Mouse (Mus musculus): ENCODE results near the gene Osbpl2.
A peak's percentile ranks its signal among the peaks of the same experiment; 100 is the strongest.

The Osbpl2 gene

DNA sequence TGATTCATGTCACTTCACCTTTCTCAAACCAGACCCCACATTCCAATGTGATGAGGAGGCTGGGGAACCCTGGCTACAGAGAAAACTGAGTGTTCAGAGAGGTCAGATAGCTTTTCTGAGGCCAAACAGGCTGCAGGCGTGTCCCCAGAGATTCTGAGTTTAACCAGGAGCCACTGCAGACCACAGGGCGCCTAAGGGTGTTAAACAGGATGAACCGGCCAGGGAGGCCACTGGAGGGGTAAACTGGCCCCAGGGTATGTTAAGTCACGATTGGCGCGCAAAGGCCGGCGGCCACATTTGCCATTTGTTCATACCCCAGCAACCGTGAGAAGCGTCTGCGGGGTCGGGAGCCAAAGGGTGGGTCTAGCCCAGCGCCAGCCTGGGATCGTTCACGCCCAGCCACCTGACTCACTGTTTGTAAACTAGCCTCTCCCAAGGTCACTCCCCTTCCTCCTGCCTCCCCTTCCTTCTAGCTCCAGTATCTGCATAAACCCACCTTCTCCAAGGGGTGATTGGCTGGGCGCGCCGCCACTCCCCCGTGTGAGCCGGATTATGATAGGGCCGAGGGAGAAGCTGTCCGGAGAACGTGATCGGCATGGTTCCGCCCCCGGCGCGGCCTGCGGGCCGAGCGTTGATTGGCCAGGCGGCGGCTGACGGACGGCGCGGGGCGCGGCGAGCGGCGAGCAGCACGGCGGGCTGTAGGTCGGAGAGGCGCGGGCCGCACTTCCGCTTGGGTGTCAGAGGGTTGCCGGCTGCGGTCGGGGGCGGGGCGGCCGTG, at the start of gene Osbpl2:
Gene Osbpl2 (plus strand): TSS at position 646 of the 778 bp plus-strand sequence.
- DNase-seq (ENCODE audit: low spot score) = peak; percentile 100

DNA sequence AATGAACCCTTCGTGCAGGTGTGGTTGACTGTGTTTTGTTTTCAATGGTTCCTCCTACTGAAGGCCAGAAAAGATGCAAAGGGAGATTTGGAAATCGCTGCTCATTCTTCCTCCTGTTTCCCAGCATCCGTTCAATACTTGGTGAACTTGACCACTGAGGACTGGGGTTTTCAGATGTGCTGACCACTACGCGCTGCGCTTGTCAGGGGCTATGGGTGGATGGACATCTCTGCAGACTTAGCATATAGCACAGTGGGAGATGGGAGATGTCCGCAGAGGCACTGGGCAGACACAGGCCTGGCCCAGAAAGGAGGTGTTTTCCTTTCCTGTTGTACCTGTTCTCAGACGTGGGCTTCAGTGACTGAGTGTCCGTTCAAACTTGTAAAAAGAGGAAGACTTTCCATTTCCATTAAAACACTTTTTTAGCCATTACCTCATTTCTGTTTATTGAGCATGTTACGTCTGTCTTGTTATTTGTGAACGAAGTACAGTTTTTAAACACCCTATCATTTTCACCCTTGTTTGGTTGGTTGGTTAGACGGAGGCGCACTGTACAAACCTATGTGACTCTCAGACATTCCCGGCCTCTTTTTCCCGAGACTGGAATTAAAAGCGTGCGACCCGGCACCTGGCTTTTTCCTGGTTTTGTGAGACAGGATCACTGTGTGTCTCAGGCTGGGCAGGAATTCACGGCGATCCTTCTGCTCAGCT, 49.2 kb upstream of the Osbpl2 start:
- DNase-seq (ENCODE audit: low spot score) = no peak

DNA sequence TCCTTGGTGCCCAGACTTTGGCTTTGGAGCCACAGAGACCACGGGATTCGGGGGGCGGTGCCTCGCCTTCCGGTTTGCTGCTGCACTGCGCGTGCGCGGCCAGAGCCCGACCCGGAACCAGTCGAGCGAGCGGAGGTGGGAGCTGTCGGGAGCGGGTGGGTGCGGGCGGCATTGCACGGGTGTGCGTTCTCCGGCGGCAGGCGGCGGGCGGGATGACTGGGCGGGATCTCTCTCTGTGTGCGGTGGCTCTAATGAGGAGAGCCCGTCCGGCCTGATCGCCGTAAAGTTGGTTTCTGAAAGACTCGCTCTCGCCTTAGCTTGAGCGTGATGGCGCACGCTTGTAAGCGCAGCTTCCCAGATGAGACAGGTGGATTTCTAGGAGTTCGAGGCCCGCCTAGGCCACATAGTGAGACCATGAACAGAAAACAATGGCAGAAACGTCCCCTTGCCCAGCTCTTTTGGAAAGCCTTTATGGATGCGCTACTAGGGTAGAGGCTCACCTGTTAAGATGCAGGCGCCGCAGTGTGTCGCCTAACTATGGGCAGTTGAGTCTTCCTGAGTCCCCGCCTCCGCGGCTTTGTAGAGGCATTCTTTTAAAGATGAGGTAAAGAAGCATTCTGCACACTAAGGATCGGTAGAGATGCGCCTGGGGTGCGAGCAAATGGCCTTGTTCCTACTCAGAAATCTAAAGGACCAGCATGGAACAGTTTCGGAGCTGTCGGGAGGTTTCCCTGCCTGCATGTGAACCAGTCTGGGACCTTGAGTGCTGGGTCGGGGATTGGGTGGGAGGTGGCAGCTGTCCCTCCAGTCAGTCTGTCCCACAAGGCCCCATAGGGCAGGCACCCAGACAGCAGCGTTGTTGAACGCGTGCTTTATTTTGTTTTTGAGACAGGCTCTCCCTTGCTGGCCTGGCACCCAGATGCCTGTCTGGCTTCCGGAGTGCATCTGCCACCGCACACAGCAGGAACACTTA, 48.3 kb upstream of the Osbpl2 start, which contains the start of gene Mtg2:
Gene Mtg2 (plus strand): TSS at position 108 of the 973 bp plus-strand sequence.
- peak; percentile 94 for DNase-seq (ENCODE audit: low spot score)

DNA sequence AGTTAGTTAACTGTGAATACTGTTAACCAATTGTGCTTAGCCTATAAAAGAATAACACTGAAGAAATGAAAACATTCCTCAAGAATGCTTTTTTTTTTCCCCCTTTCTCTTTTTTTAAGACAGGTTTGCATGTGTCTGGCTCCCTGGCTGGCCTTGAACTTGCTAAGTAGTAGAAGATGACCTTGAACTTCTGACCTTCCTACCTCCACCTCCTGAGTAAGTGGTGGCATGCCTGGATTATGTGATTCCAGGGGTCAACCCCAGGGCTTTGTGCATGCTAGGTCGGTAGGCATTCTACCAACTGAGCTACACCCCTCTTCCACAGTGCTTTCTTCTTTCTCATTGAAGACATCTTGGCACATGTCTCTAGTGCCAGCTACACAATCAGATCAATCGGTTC, 47.4 kb upstream of the Osbpl2 start:
- no peak for DNase-seq (ENCODE audit: low spot score)

DNA sequence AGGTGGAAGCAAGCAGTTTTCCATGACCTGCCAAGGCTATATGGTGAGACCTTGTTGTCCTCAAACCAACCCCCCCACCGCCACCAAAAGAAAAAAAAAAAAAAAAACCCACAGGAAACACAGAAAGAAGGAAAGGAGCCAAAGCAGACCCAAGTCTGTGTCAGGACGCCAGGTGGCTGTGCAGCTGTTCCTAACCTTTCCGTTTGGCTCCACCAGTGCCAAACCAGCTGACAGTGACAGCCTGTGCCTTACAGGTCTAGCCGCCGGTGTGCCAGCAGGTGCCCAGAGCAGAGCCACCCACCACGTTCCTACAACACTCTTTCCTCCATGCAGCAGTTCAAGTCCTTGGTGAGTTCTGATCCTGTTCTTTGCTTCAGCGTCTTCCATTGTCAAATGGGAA, 46.2 kb upstream of the Osbpl2 start:
- DNase-seq (ENCODE audit: low spot score) = no peak

DNA sequence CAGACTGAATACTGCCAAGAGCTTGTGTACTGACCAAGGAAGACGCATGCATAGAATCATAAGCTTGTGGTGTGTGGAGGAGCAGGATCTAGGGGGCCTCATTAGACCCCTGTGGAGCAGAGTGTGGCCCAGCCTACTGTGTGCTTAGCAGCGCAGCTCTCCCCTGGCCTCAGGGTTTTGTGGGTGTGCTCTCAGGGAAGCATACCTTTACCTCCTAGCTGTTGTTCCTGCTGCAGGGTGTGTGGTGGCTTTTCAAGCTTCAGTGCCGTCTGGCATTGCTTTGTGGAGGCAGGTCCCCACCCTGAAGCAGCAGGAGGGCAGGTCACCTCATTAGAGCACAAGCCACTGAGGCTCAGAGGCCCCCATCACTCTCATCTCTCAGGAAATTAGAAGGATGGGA, 41.5 kb upstream of the Osbpl2 start:
- no peak for DNase-seq (ENCODE audit: low spot score)

DNA sequence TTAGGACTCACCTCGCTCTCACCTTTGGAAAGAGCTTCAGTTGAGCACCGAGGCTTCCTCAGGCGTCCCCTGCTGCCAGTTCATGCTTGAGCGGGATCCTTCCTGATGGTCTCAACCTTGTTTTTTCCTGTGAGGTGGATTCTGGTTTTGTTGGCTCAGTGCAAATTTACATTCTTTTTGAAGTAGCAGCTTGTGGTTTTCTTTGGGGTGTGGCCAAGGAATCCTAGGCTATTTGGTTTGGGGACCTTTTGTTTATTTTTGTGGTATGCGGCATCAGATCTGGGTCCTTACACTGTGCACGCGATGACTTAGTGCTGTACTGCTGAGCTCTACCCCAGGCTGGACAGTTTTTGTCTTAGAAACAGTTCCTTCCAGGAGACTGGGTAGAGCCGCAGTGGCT, 38.4 kb upstream of the Osbpl2 start:
- no peak for DNase-seq (ENCODE audit: low spot score)

DNA sequence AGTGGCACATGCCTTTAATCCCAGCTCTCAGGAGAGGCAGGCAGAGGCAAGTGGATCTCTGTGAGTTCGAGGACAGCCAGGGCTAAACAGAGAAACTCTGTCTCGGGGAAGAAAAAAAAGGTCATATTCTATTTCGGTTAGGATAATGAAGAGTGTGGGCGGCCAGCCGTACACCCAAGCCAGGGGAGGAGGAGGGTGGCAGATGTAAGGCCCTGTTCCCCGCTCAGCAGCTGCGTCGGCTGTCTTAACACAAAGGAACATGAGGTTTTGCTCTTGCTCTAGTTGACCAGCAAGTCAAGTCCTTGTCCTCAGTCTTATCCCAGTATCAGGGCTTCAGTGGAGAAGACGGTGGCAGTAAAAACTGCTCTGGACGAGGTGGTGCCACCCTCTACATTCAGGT, 36.0 kb upstream of the Osbpl2 start:
- no peak for DNase-seq (ENCODE audit: low spot score)

DNA sequence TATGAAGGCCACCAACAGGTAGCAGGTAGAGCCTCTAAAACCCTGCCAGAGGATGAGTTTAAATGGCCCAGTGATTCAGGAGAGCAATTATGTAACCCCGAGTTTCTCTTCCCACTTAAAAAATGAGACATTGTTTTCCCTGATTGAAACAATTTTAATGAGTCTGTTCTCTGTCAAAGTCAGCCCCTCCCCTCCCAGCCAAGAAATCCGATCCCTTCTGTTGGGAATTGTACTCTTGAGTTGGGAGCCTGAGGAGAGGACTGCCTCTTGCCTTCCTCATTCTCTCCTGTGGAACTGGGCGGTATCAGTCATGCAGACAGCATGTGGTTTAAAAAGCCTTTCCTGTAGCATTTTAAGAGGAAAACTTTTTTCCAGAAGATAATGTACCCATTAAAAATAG, 34.5 kb upstream of the Osbpl2 start:
- DNase-seq (ENCODE audit: low spot score) = no peak

DNA sequence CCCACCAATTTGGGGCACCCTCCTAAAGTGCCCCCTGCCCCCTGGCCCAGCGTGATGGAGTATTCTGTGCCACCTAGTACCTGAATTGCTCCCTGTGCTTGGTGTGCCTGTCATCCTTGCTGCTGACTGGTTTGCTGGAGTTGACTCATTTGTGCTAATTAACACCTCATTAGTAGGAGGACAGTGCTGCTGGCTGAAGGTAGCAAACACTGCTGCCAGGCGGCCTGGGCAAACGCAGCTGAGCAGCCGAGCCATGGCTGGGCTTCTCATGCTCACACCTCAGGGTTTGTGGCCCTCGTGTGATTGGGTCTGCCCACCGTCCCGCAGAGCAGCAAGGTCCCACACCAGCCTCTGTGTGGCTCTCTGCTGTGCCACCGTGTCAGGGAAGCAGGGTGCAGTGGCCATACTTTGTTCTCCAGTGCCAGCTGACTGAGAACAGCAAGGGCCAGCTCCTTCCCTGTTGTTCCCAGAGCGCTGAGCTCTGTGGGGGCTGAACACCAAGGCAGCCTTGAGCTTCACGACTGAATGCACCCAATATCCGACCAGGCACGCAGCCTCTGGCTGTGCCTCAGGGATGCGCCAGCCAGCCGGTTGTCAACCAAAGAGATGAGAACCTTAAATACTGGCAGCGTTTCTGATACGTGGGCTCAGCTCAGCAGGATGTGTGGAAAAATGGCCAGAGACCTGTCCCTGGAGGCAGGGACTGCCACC, 33.0 kb upstream of the Osbpl2 start:
- DNase-seq (ENCODE audit: low spot score) = no peak

DNA sequence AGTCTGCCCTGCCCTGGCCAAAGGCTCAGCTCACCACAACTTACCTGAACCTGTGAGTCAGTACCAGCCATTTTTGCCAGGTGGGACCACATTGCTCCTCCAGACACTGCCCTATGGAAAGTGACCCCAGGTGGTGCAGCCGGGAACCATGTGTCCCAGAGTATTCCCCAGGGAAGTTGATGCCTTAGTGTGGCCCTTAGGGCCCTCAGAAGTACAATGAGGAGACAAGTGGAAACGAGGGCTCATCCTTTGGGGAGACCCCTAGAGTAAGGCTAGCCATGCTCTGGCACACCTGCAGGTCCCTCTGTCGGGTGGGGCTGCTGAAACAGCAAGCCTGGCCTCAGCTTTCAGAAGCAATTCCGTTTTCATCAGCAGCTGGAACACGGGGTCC, 32.5 kb upstream of the Osbpl2 start:
- no peak for DNase-seq (ENCODE audit: low spot score)

DNA sequence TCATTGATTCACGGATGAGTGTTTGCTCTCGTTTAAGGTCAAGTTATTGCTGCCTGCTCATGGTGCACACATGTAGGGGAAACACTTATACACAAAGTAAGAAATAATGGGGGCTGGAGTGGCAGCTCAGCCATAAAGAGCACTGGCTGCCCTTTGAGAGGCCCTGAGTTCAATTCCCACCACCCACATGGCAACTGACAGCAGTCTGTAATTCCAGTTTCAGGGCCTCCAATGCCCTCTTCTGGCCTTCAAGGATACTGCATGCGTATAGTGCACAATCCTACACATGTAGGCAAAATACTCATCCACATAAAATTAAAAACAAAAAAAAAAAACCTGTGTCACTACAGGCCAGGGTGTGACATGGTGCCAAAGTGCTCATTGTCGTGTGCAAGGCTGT, 31.6 kb upstream of the Osbpl2 start:
- no peak for DNase-seq (ENCODE audit: low spot score)

DNA sequence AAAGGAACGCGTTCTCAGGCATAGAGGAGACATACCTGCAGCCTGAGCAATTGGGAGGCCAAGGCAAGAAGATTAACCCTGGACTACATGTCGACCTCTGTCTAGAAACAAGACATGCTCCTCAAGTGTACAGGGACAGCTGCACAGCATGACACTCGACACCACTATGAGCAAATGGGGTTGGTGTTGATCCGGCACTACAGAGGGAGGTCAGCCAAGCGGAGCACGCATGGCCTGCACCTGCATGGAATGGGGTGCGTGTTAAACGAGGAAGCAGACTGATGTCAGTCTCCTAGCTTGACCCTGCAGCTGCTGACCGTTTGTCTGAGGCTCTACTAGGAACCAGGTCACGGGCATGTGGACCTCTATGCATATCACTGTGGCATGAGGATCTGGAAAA, 28.8 kb upstream of the Osbpl2 start:
- DNase-seq (ENCODE audit: low spot score) = no peak

DNA sequence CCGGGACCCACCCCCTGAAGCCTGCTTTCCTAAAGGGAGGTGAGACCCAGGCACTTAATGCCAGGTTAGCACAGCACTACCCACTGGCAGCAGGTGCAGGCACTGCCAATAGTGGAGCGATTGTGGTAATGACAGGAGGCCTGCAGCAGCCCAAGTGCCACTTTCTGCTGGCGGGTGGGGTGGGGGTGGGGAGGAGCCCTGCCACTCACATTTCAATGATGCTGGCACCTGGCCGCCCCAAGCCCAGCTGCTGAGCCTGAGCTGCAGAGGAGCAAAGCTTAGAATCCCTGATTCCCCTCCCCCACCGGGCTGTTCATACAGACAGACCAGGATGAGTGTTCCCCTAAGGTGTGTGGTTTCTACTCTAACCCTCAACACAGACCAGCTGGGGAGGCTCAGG, 23.4 kb upstream of the Osbpl2 start:
- no peak for DNase-seq (ENCODE audit: low spot score)

DNA sequence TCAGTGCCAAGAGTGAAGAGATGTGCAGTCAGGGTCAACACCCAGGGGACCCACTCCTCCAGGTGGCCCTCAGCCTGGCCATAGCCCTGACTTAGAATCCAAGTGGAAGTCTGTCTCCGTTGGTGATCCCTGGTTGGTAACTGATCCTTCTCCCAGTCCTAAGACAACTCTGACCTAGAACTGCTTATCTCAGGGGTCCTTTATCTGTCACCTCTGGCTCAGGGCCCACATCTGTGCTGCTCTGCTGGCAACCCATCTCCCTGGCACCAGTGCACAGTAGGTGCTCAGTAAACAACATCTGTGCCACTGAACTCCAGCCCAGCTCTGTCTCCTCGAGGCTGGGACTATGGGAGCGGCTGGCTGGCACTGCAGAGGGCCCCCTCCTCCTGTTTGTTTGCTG, 21.5 kb upstream of the Osbpl2 start:
- no peak for DNase-seq (ENCODE audit: low spot score)

DNA sequence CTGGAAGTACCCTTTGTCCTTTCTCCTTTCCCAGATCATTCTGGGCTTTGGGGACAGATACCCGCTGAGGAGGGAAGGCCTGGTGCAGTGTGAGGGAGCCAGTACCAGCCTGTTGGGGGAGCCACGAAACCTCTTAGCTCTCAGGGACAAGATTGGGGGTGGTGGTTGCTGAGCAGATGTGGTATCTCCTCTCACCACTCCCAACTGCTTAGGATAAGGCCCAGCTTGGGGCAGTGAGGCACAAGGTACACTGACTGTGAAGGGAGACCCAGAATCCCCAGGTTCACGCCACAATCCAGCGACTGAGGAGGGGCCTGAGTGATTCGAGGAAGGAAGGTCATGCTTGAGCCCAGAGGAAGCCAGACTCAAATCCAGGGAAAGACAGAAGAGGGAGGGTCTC, 20.9 kb upstream of the Osbpl2 start:
- no peak for DNase-seq (ENCODE audit: low spot score)

DNA sequence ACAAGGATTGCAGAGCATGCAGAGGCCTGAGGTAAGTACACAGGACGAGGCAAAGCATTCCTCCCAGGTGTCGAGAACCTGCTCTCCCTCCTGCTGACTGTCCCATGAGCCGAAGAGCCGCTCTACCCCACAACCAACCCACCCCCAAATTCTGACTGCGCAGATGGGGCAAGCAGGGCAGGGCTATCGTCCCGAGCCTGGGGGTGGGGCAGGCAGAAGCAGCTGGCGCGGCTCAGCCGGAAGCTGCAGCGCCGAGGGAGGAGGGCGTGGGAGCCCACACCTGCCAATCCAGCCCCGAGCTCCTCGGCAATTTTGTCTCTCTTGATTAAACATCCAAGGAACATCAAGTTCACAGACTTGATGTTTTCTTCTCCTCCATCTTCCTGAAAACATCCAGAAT, 19.6 kb upstream of the Osbpl2 start:
- no peak for DNase-seq (ENCODE audit: low spot score)

DNA sequence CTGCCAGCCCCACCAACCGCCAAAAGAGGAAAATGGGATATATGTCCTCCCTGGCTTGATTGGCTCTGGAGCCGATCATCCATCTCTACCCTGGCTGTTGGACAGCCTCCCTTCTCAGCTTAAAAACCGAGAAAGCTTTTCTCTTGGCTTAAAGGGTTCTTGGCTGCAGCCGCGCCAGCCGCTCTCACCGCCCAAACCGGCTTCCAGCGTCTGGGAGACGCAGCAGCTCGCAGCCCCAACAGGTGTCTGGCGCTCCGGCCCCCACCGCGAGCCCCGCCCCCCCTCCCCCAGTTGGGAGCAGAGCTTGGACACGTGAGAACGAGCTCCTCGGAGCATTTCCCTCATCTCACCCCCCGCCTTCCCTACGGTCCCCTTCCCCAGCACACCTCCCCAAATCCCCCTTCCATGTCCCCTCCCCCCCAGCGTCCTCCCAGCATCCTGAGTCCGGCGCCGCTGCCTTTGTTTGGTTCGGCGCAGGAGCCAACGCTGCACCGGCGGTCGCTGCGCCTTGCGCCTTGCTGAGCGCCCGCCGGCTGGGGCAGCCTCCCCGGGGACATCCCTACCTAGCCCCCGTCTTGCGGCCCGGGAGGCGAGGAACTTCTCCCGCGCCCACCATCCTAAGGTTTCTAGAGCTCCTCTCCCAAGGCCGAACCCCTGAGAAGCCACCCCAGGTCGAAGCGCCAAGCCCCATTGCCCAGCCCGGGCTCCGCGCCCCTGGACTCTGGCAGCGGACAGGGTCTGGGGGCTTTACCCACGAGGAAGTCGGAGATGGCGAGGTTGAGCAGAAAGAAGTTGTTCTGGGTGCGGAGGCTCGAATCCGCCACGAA, 15.7 kb upstream of the Osbpl2 start:
- DNase-seq (ENCODE audit: low spot score) = no peak

DNA sequence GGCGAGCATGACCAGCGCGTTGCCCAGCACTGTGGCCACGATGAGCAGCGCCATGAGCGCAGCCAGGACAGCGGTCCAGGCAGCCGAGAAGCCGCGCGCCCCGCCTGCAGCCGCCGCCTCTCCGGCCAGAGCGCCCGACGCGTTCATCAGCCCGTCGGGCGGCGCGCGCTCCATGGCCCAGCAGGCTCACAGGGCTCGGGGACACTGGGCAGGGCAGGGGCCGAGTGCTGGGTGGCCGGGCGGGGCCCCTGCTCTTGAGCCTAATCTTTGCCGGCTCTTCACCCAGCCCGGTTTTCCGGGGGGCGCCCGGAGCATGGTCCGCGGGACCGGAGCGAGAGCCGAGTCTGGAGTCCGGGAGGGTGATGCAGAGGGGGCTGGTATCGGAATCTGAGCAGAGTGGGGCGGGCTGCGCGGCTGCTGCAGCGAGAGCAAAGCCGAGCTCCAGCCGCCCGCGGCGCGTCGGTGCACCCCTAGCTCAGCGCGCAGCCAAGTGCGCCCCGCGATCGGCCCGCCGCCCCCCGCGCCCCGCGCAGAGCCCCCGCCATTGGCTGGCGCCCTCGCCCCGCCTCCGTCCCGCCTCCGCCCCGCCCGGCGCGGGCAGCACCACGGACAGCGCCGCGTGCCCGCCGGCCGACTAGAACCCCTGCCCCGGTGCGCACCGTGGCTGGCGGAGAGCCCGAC, 15.0 kb upstream of the Osbpl2 start, which contains the start of gene Hrh3:
Gene Hrh3 (minus strand): TSS at position 511 of the 681 bp plus-strand sequence.
- peak; percentile 78 for DNase-seq (ENCODE audit: low spot score)

DNA sequence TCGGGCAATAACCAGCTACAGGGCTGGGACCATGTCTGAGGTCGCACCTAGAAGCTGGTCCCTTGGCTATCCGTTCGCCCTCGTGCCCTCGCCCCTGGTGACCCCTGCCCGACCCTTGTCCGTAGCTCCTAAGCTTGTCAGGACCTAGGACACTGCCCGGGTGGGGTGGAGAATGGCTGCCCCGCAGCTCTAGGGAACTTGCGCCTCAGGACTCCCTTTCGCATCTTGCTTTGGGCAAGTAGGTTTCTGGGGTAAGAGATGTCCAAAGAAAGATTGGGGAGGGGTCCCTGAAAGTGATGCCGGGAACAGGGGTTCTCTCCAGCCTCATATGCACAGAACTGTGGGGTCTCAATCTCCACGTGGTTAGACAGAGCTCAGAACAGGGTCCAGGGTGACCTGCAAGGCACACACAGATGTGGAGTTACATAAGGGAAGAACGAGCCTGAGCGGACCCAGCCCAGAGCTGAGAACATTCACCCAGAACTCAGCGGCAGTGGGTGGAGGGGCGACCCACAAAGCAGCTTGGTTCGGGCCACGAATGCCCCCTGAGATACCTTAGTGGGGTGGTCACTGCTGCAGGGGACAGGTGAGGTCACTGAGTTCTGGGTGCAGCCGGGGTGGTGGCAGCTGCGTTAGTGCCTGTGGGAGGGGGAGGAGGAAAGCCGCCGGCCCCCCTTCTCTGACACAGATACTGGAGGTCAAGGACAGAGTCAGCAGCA, 14.3 kb upstream of the Osbpl2 start:
- DNase-seq (ENCODE audit: low spot score) = no peak

Measured in urinary bladder, postnatal 14 days (tissue).